Comparison of ENCODE assay signal across 9 mouse cellular contexts in genomic region chr10:79892451-79893118, GRCm38 (mm10). TPM values are rescaled to one million over a fixed set of nuclear protein-coding genes. Genes with fewer than 3 reads are reported as not detected.
DNase-seq lines count a peak whose midpoint lies in the region; ATAC-seq and TF ChIP-seq lines count a peak whose summit lies in the region.
"Not testable (repeated sequence)": the region's sequence is repeated elsewhere in the genome, so short reads cannot be mapped to it uniquely, and the experiment has no call there.
"Had no signal": no experiment of that assay in that cellular context is flagged by ENCODE, and none has a peak within 500 bp of the region (broad histone marks: within the 10 kb centered on the region; RNA-seq: fewer than 3 reads in every experiment).

No protein-coding gene starts in this region.

- not testable (repeated sequence) for H3K4me2 ChIP-seq in forebrain, embryonic 16.5 days (ENCODE audit: low read length)

- in situ Hi-C loops in ES-E14 (cut with MboI; ENCODE audit: low sequenced_read_pairs in 2 of 2, unreplicated experiment in 2 of 2), result not testable (repeated sequence)

- H3K4me3 ChIP-seq in ES-E14 (ENCODE audit: insufficient read depth in 1 of 2, low read depth in 1 of 2, low read length in 2 of 2, poor library complexity in 1 of 2, severe bottlenecking in 1 of 2); forebrain, embryonic 16.5 days (replicated peaks; ENCODE audit: low read length); hindbrain, embryonic 10.5 days; layer of hippocampus, adult 2 months; lung, adult 2 months (replicated peaks; ENCODE audit: extremely low read depth, low read depth, low read length): not testable (repeated sequence)

- 44% methylated on average over 22 of the region's 22 CpGs for WGBS in forebrain, embryonic 16.5 days
- 44% methylated on average over 22 of the region's 22 CpGs for WGBS in hindbrain, embryonic 10.5 days
- WGBS in lung, adult 2 months, result 36% methylated on average over 22 of the region's 22 CpGs

- TF ChIP-seq CTCF in layer of hippocampus, adult 2 months (conservative IDR thresholded peaks at IDR 0.05), result peak; percentile 90
- peak; percentile 65 for TF ChIP-seq CTCF in lung, adult 2 months (IDR thresholded peaks at IDR 0.05; ENCODE audit: insufficient read depth, low read length)

- not testable (repeated sequence) for H3K27me3 ChIP-seq in forebrain, embryonic 16.5 days (replicated peaks; ENCODE audit: control insufficient read depth, insufficient read depth, low read length)
- H3K27me3 ChIP-seq in hindbrain, embryonic 10.5 days (ENCODE audit: insufficient read depth, poor library complexity, severe bottlenecking), result peaks cover 65% of the 10 kb centered on the region

- not testable (repeated sequence) for H3K36me3 ChIP-seq in ES-E14 (ENCODE audit: control insufficient read depth, insufficient read depth, low read length, poor library complexity, severe bottlenecking); forebrain, embryonic 16.5 days (ENCODE audit: control insufficient read depth, insufficient read depth)
- peaks cover 35% of the 10 kb centered on the region for H3K36me3 ChIP-seq in hindbrain, embryonic 10.5 days

- not testable (repeated sequence) for H3K9ac ChIP-seq in ES-E14 (ENCODE audit: insufficient read depth, low read depth, low read length, poor library complexity, severe bottlenecking); forebrain, embryonic 16.5 days (replicated peaks; ENCODE audit: low read depth, low read length)

- not testable (repeated sequence) for H3K27ac ChIP-seq in ES-E14 (ENCODE audit: insufficient read depth, low read depth, low read length, poor library complexity, severe bottlenecking); forebrain, embryonic 16.5 days (ENCODE audit: low read length); hindbrain, embryonic 10.5 days; layer of hippocampus, adult 2 months

- TF ChIP-seq POLR2A in lung, adult 2 months (IDR thresholded peaks at IDR 0.05; ENCODE audit: borderline replicate concordance, extremely low read depth, low read depth, low read length), result not testable (repeated sequence)

- peak; percentile 86 for DNase-seq in ES-E14 (ENCODE audit: low read depth, low spot score)
- DNase-seq in cerebellum, adult 11-12 months, result peak; percentile 77
- peak; percentile 85 for DNase-seq in hindbrain, embryonic 10.5 days (ENCODE audit: low spot score)
- DNase-seq in layer of hippocampus, adult 2 months (ENCODE audit: low spot score in 2 of 2), result peak; percentile 61 to 84
- peak; percentile 79 for DNase-seq in lung, adult 2 months
- peak; percentile 89 for DNase-seq in thymus, postnatal 14 days

- not testable (repeated sequence) for H3K9me3 ChIP-seq in ES-E14 (ENCODE audit: control insufficient read depth, insufficient read depth, low read depth, low read length); forebrain, embryonic 16.5 days (ENCODE audit: control insufficient read depth, low read length); hindbrain, embryonic 10.5 days

- not testable (repeated sequence) for H3K4me1 ChIP-seq in ES-E14 (ENCODE audit: control insufficient read depth in 2 of 2, insufficient read depth in 2 of 2, low read length in 2 of 2, poor library complexity in 1 of 2); forebrain, embryonic 16.5 days (replicated peaks; ENCODE audit: control insufficient read depth, insufficient read depth, low read length); lung, adult 2 months (ENCODE audit: control insufficient read depth, insufficient read depth, low read length)
- H3K4me1 ChIP-seq in hindbrain, embryonic 10.5 days (replicated peaks), result peaks cover 18% of the 10 kb centered on the region

- peak; percentile 69 for ATAC-seq in forebrain, embryonic 16.5 days
- peak; percentile 82 for ATAC-seq in neutrophil, adult 5-6 weeks (ENCODE audit: extremely low read depth, insufficient number of reproducible peaks, low FRiP score, poor library complexity, severe bottlenecking)

TF ChIP-seq in ES-E14, 5 proteins besides CTCF, POLR2A, EP300 and RAD21:
- TF ChIP-seq ZC3H11A (IDR thresholded peaks at IDR 0.05; ENCODE audit: borderline replicate concordance, low read depth, low read length) (peak; percentile 48; the same call in 1 of the 2 replicates), ZNF384 (IDR thresholded peaks at IDR 0.05; ENCODE audit: low read depth, low read length) (peak; percentile 22; the same call in 1 of the 2 replicates)
TF ChIP-seq in ES-E14: peak in this region for 2; not testable (repeated sequence) for 3.

RNA-seq across cellular contexts. Expression of gene Cfd, which starts 1.9 kb away (rescaled TPM):
- total RNA-seq in ES-E14 (2012; rRNA removed), result not detected in 2 replicates
- not detected in 2 replicates for polyA plus RNA-seq in forebrain, embryonic 16.5 days (2015; fragmentation: Nextera tagmentation; extraction: Ambion mirVana)
- polyA plus RNA-seq in hindbrain, embryonic 10.5 days (2016; fragmentation: Nextera tagmentation; extraction: Ambion mirVana), result not detected in 2 replicates
- not detected for total RNA-seq in layer of hippocampus, adult 2 months (2021)
- 297 and 1,797 TPM in 2 replicates for polyA plus RNA-seq in lung, adult 2 months (2012; rRNA removed)
- total RNA-seq in neutrophil, adult 5-6 weeks (2017), result not detected in 2 replicates
- polyA plus RNA-seq: erythroblast, embryonic 14.5 days had no signal

RNA-seq across cellular contexts. Expression of gene Elane, which starts 6.5 kb away (rescaled TPM):
- total RNA-seq in ES-E14 (2012; rRNA removed), result not detected in 2 replicates
- polyA plus RNA-seq in forebrain, embryonic 16.5 days (2015; fragmentation: Nextera tagmentation; extraction: Ambion mirVana), result not detected in 2 replicates
- not detected in 2 replicates for polyA plus RNA-seq in hindbrain, embryonic 10.5 days (2016; fragmentation: Nextera tagmentation; extraction: Ambion mirVana)
- total RNA-seq in layer of hippocampus, adult 2 months (2021), result not detected
- 0.11 and 0.85 TPM in 2 replicates for polyA plus RNA-seq in lung, adult 2 months (2012; rRNA removed)
- not detected in 2 replicates for total RNA-seq in neutrophil, adult 5-6 weeks (2017)

RNA-seq across cellular contexts. Expression of gene Med16, which starts 16.1 kb away (rescaled TPM):
- total RNA-seq in ES-E14 (2012; rRNA removed), result 21.0 and 24.9 TPM in 2 replicates
- 53.8 and 54.0 TPM in 2 replicates for polyA plus RNA-seq in forebrain, embryonic 16.5 days (2015; fragmentation: Nextera tagmentation; extraction: Ambion mirVana)
- polyA plus RNA-seq in hindbrain, embryonic 10.5 days (2016; fragmentation: Nextera tagmentation; extraction: Ambion mirVana), result 68.3 and 77.3 TPM in 2 replicates
- total RNA-seq in layer of hippocampus, adult 2 months (2021), result 10 to 100 TPM; 57.7 to 59.3 TPM
- 76.2 and 79.1 TPM in 2 replicates for polyA plus RNA-seq in lung, adult 2 months (2012; rRNA removed)
- total RNA-seq in neutrophil, adult 5-6 weeks (2017), result 14.0 and 15.0 TPM in 2 replicates

RNA-seq across cellular contexts. Expression of gene Gm26602, which starts 18.1 kb away (rescaled TPM):
- total RNA-seq in ES-E14 (2012; rRNA removed), result 2.3 and 8.3 TPM in 2 replicates
- 17.7 and 36.3 TPM in 2 replicates for polyA plus RNA-seq in forebrain, embryonic 16.5 days (2015; fragmentation: Nextera tagmentation; extraction: Ambion mirVana)
- polyA plus RNA-seq in hindbrain, embryonic 10.5 days (2016; fragmentation: Nextera tagmentation; extraction: Ambion mirVana), result 2.6 and 4.5 TPM in 2 replicates
- total RNA-seq in layer of hippocampus, adult 2 months (2021), result not detected
- polyA plus RNA-seq in lung, adult 2 months (2012; rRNA removed), result not detected in 2 replicates
- total RNA-seq in neutrophil, adult 5-6 weeks (2017), result not detected in 2 replicates

RNA-seq across cellular contexts. Expression of gene Plppr3, which starts 18.2 kb away (rescaled TPM):
- total RNA-seq in ES-E14 (2012; rRNA removed), result 3.7 and 7.8 TPM in 2 replicates
- 415 and 495 TPM in 2 replicates for polyA plus RNA-seq in forebrain, embryonic 16.5 days (2015; fragmentation: Nextera tagmentation; extraction: Ambion mirVana)
- polyA plus RNA-seq in hindbrain, embryonic 10.5 days (2016; fragmentation: Nextera tagmentation; extraction: Ambion mirVana), result 122 and 205 TPM in 2 replicates
- total RNA-seq in layer of hippocampus, adult 2 months (2021), result 10 to 100 TPM; 33.7 to 37.1 TPM
- 8.4 and 8.9 TPM in 2 replicates for polyA plus RNA-seq in lung, adult 2 months (2012; rRNA removed)
- total RNA-seq in neutrophil, adult 5-6 weeks (2017), result 0.93 and 1.7 TPM in 2 replicates
